Mouse (Mus musculus) erythroblast, embryonic 14.5 days (primary cell): Measurements from ENCODE around the gene Pofut1.

Experiments used
- GATA1 ChIP-seq: IDR thresholded peaks from 2 replicates; pipeline ENCODE4 v1.6.1; 2012; ENCODE audit warnings: low read length, inconsistent platforms, mixed read lengths
- TAL1 ChIP-seq: IDR thresholded peaks from 3 replicates; pipeline ENCODE4 v1.6.1; 2012; ENCODE audit warnings: low read length, inconsistent platforms, mixed read lengths

GRCm38 (mm10) chr2:153225595-153225953 is 15.8 kb upstream of the Pofut1 start:
- TF ChIP-seq GATA1 (no peak), TAL1 (no peak)
